ENCODE assay signal across 8 mouse cellular contexts in genomic region chr17:43666576-43667289, GRCm38 (mm10). TPM values are rescaled to one million over a fixed set of nuclear protein-coding genes. Genes with fewer than 3 reads are reported as not detected.
A peak's percentile ranks its signal among the peaks of the same experiment; 100 is the strongest.
DNase-seq lines count a peak whose midpoint lies in the region; ATAC-seq lines count a peak whose summit lies in the region.

Gene Slc25a27 (minus strand): TSS chr17:43667214.

- H3K4me3 ChIP-seq in intestine, embryonic 16.5 days (ENCODE audit: low read length), result peak within 1 kb of the TSS; percentile 90

- H3K27ac ChIP-seq in intestine, embryonic 16.5 days (ENCODE audit: low read length), result peak within 1 kb of the TSS; percentile 31; the same call in 1 of the 2 replicates

- under 1% methylated on average over 41 of the region's 41 CpGs for WGBS in intestine, embryonic 16.5 days

- H3K9ac ChIP-seq in intestine, embryonic 16.5 days (ENCODE audit: low read depth, low read length), result peak within 1 kb of the TSS; percentile 82

- peak; percentile 89 for DNase-seq in adrenal gland, postnatal 10 days
- DNase-seq in embryo, embryonic 11.5 days (ENCODE audit: low read depth, low spot score), result peak; percentile 82
- DNase-seq in gastrocnemius, postnatal 4 days (ENCODE audit: low spot score in 2 of 2), result peak; percentile 36 to 79
- DNase-seq in left cerebral cortex, postnatal 25 days (ENCODE audit: low spot score in 2 of 2), result peak; percentile 88 to 95
- peak; percentile 93 for DNase-seq in mesoderm, embryonic 11.5 days (ENCODE audit: low read depth, low spot score)
- DNase-seq in right cerebral cortex, postnatal 25 days, result peak; percentile 90
- peak; percentile 86 to 93 for DNase-seq in urinary bladder, postnatal 36 days (ENCODE audit: low spot score in 2 of 2)

- no peaks in the 10 kb centered on the region for H3K9me3 ChIP-seq in intestine, embryonic 16.5 days (ENCODE audit: control insufficient read depth, low read length)

- H3K4me2 ChIP-seq in intestine, embryonic 16.5 days (ENCODE audit: low read depth, low read length), result peak within 1 kb of the TSS; percentile 99

- ATAC-seq in intestine, embryonic 16.5 days, result peak; percentile 97

- H3K27me3 ChIP-seq in intestine, embryonic 16.5 days (replicated peaks; ENCODE audit: control insufficient read depth, insufficient read depth, low read length), result no peaks in the 10 kb centered on the region

- intact Hi-C loops in left cerebral cortex, postnatal 25 days (cut with DNase I), result no loop called here

- no peaks in the 10 kb centered on the region for H3K36me3 ChIP-seq in intestine, embryonic 16.5 days (ENCODE audit: control insufficient read depth, insufficient read depth, low read length)

- peaks cover 15% of the 10 kb centered on the region; the same call in 1 of the 2 replicates for H3K4me1 ChIP-seq in intestine, embryonic 16.5 days (ENCODE audit: control insufficient read depth, insufficient read depth, low read length)

RNA-seq across cellular contexts. Expression of gene Slc25a27, which starts in this region (rescaled TPM):
- 1 to 10 TPM; 3.1 to 6.7 TPM for total RNA-seq in adrenal gland, postnatal 10 days (2021)
- 1 to 10 TPM; 4.1 to 6.7 TPM for total RNA-seq in gastrocnemius, postnatal 4 days (2021)
- polyA plus RNA-seq in intestine, embryonic 16.5 days (2015; fragmentation: Nextera tagmentation; extraction: Ambion mirVana), result 9.6 and 10.4 TPM in 2 replicates
- 10 to 100 TPM; 42.8 to 47.8 TPM for total RNA-seq in left cerebral cortex, postnatal 25 days (2021)

Comparison
In these comparisons a context has a peak if more than half of its experiments do, and no peak if none do; other contexts are left out.
1. Peak in every context shown above with its lines: DNase-seq, ATAC-seq, H3K4me3 ChIP-seq and H3K27ac ChIP-seq.
2. RNA of gene Slc25a27 (total RNA-seq): 42.8 to 47.8 TPM in left cerebral cortex, postnatal 25 days; 4.1 to 6.7 TPM in gastrocnemius, postnatal 4 days and 3.1 to 6.7 TPM in adrenal gland, postnatal 10 days; every median in the first group is over 4 times any median in the second.